Mouse (Mus musculus) spleen, postnatal 4 days (tissue): ENCODE measurements around the gene Abhd4.
A peak's percentile ranks its signal among the peaks of the same experiment; 100 is the strongest.

Experiments
- DNase-seq, 2 experiments: peaks; one replicate each; pipeline ENCODE4 v3.0.0; 2022; ENCODE audit warnings: low spot score in 2 of 2

The Abhd4 gene

GRCm38 (mm10) chr14:54253741-54254291 lies at the start of gene Abhd4, which contains the start of gene Dad1:
TSS of gene Abhd4 (plus strand) at chr14:54254188.
TSS of gene Dad1 (minus strand) at chr14:54254104.
- DNase-seq: peak; percentile 98

GRCm38 (mm10) chr14:54204311-54204710 lies 49.7 kb upstream of the Abhd4 start:
- no peak for DNase-seq

- DNase-seq: no peak
These were observed 49.2 kb upstream of the Abhd4 start for GRCm38 (mm10) chr14:54204786-54205185.

- no peak for DNase-seq
These were observed 48.1 kb upstream of the Abhd4 start for GRCm38 (mm10) chr14:54205904-54206303.

DNA sequence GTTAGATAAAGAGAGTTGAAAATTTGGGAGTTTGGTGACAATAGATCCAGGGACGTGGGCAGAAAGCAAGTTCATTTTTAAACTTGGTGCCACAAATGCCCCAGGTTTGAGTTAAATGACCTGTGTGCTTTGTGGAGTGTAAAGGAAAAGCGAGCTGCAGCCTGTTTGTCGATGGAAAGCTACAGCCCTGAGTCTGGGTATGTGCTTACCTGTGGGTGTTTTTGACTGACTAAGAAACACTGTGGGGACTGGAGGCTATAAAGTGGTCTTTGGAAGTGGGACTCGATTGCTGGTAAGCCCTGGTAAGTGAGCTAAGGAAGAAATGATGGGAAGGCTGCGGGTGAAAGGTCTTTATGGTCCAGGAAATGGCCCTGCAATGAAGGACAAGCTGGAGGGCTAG lies 47.7 kb upstream of the Abhd4 start:
- DNase-seq: no peak

GRCm38 (mm10) chr14:54206750-54207550 lies 47.0 kb upstream of the Abhd4 start:
- no peak for DNase-seq

GRCm38 (mm10) chr14:54207924-54208323 lies 46.1 kb upstream of the Abhd4 start:
- no peak for DNase-seq

DNA sequence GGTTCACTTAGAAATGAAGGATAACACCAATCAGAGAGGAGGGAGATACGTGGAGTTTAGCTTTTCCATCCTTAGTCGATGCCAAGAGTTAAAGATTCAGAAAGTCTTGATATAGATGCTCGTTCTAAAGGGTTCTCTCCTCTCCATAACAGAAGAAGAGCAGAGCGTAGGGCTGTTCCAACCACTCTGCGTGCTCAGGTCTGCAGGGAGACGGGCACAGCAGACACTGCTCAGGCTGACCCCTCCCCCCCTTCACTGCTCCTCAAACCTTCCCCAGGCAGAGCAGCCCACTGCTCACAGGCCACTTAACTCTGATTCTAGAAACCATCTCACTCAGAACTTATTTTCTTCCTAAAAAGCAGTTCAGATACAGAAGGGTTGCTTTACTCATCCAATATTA lies 45.2 kb upstream of the Abhd4 start:
- DNase-seq: no peak

GRCm38 (mm10) chr14:54209932-54210331 lies 44.1 kb upstream of the Abhd4 start:
- no peak for DNase-seq

DNA sequence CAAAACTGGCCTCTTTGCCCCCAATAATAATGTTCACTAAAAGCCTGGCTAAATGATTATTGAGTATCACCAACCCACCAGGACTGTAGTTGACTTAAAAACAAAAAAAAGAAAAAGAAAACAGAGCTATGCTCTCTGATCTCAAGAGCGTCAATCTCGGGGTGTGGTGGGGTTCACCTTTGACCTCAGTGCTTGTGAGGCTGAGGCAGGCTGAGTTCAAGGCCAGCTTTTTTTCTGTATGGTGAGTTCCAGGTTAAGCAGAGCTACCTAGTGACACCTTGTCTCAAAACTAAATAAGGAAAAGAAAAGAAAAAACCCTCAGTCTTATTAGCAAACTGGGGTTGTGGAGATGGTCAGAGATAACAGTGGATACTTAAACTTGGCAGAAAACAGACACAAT lies 43.6 kb upstream of the Abhd4 start:
- no peak for DNase-seq

- DNase-seq: no peak
These were observed 42.8 kb upstream of the Abhd4 start for GRCm38 (mm10) chr14:54211199-54211598.

- no peak for DNase-seq
These were observed 42.2 kb upstream of the Abhd4 start for GRCm38 (mm10) chr14:54211755-54212154.

DNA sequence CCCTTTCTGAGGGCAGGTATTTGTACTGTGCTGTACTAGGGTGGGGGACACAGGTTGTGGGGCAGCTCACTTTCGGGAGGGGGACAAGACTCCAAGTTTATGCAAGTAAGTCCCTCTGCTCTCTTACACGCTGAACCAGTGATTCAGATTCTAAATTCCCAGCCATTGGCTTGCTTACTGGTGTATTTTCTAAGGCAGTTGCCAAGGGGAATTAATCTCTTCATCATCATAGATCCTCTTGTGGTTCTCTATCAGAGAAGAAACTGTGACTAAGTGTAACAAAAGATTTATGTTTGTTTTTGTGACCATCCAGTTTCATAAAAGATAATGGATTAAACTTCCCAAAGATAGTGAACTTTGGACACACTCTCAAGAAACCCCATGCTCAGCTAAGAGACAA lies 40.3 kb upstream of the Abhd4 start:
- no peak for DNase-seq

GRCm38 (mm10) chr14:54214477-54214876 lies 39.5 kb upstream of the Abhd4 start:
- DNase-seq: no peak

DNA sequence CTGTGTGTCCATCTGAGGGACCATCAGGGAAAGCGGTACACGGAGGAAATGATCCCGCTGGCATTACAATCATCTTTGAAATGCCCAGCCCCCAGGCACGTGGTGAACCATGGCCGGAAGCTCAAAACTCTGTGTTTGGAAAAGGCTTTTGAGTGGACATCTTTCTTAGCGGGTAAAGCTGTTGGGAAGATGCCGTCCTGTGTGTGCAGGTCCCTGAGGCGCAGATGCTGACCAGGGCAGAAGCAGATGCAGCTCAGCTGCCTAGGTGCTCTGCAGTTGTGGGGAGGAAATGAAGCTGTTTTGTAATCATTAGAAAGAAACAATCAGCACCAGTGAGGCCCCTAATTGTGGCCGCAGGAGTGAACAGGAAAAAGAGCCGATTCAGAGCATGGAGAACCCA lies 39.1 kb upstream of the Abhd4 start:
- DNase-seq: no peak

GRCm38 (mm10) chr14:54216126-54216525 lies 37.9 kb upstream of the Abhd4 start:
- no peak for DNase-seq

- DNase-seq: no peak
These were observed 35.8 kb upstream of the Abhd4 start for GRCm38 (mm10) chr14:54218233-54218632.

GRCm38 (mm10) chr14:54218721-54219120 lies 35.3 kb upstream of the Abhd4 start:
- DNase-seq: no peak

DNA sequence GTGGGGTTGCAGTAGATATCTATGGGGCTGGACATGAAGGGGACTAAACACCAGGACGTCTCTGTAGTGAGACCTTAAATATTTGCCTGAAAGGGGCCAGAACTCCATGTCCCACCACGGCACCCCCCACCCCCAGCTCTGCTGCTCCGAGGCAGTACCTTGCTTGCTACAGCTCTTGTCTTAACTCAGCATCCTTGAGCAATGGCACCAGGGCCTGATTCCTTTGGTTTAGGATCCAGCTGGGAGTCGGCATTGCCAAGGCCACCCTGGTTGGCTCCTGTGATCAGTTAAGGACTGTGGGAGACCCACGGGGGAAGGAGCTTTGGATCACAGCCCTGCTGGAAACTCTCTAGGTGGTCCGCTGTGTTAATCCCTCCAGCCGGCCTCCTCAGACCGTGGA lies 34.7 kb upstream of the Abhd4 start:
- DNase-seq: no peak

- no peak for DNase-seq
These were observed 34.1 kb upstream of the Abhd4 start for GRCm38 (mm10) chr14:54219849-54220248.

GRCm38 (mm10) chr14:54220726-54221494 lies 33.1 kb upstream of the Abhd4 start:
- DNase-seq: no peak

- DNase-seq: no peak
These were observed 32.3 kb upstream of the Abhd4 start for GRCm38 (mm10) chr14:54221641-54222040.

DNA sequence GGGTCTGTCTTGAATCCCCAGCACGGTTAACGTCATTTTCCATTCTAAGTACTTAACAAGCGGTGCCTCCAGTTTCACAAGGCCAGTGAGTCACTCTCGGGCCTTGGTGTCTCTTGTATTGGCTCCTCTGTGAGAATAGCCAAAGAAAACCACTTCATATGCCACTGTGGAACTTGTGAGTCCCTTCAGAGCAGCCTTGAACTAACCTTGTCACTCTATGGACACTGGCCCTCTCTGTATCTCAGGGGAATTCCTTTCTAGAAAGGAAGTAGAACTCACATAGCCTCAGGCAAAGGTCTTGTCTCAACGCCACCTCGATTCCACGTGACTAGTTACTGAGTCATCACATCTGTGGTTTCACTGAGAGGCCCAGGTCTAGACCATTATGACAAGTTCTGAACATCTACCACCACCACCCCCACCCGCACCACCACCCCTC lies 31.7 kb upstream of the Abhd4 start:
- no peak for DNase-seq
